Mouse (Mus musculus) kidney, adult 11 months (tissue): ENCODE data around the gene Myo1h.

ENCODE experiments used
- DNase-seq: peaks from one replicate; pipeline ENCODE4 v3.0.0; 2022

Gene Myo1h

GRCm38 (mm10) chr5:114406592-114406991 lies 117.6 kb downstream of the Myo1h start:
- no peak for DNase-seq

GRCm38 (mm10) chr5:114407269-114407668 lies 118.3 kb downstream of the Myo1h start:
- no peak for DNase-seq

GRCm38 (mm10) chr5:114407810-114408209 lies 118.8 kb downstream of the Myo1h start:
- no peak for DNase-seq

- no peak for DNase-seq
Measured at GRCm38 (mm10) chr5:114408846-114409245, 119.9 kb downstream of the Myo1h start.

GRCm38 (mm10) chr5:114410429-114410828 lies 121.5 kb downstream of the Myo1h start:
- DNase-seq: no peak

GRCm38 (mm10) chr5:114412361-114412998 lies 123.5 kb downstream of the Myo1h start:
- no peak for DNase-seq

- peak; percentile 74 for DNase-seq
Measured at GRCm38 (mm10) chr5:114413067-114413735, 124.2 kb downstream of the Myo1h start.
